ENCODE assay signal across 11 mouse cellular contexts in the genomic region with DNA sequence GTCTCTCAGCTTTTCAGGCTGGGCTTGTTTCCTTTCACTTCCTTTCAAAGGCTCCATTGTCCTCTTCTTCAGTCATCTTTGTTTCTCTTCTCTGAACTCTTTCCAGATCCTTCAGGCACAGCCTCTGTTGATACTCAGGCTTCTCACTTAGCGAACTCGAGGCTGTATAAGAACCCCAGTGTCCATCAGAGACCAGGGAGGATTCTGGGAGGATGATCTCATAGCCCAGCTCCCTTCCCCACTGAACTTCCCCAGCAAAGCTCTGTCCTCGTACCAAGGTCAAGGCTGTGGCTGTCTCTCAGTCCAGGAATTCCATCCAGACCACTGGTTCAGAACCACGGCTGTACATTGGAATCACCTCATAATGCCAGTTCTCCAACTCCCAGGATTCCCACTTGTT. TPM values are rescaled to one million over a fixed set of nuclear protein-coding genes. Genes with fewer than 3 reads are reported as not detected.
A peak's percentile ranks its signal among the peaks of the same experiment; 100 is the strongest.
DNase-seq lines count a peak whose midpoint lies in the region; ATAC-seq and TF ChIP-seq lines count a peak whose summit lies in the region.
"Had no signal": no experiment of that assay in that cellular context is flagged by ENCODE, and none has a peak within 500 bp of the region (broad histone marks: within the 10 kb centered on the region; RNA-seq: fewer than 3 reads in every experiment).

No protein-coding gene starts in this region.

- no peaks in the 10 kb centered on the region for H3K36me3 ChIP-seq in hindbrain, postnatal 0 days (ENCODE audit: insufficient read depth, low read length)
- H3K36me3 ChIP-seq in hindbrain, embryonic 14.5 days (replicated peaks; ENCODE audit: control insufficient read depth, insufficient read depth): no peaks in the 10 kb centered on the region
- H3K36me3 ChIP-seq in myocyte (ENCODE audit: control insufficient read depth, insufficient read depth): no peaks in the 10 kb centered on the region
- H3K36me3 ChIP-seq: hindbrain, embryonic 13.5 days had no signal

- WGBS in hindbrain, postnatal 0 days: 29% methylated on average over 4 of the region's 4 CpGs
- 33% methylated on average over 4 of the region's 4 CpGs for WGBS in hindbrain, embryonic 14.5 days

- no peak overlapping the region for H3K4me2 ChIP-seq in hindbrain, postnatal 0 days (ENCODE audit: low read depth, low read length)
- H3K4me2 ChIP-seq in hindbrain, embryonic 14.5 days (replicated peaks): no peak overlapping the region
- H3K4me2 ChIP-seq in myocyte (ENCODE audit: low read depth): peak overlapping the region; percentile 52
- H3K4me2 ChIP-seq: hindbrain, embryonic 13.5 days had no signal

- H3K27ac ChIP-seq in hindbrain, postnatal 0 days: no peak overlapping the region
- H3K27ac ChIP-seq in hindbrain, embryonic 14.5 days: no peak overlapping the region; the same call in 1 of the 2 replicates
- H3K27ac ChIP-seq: hindbrain, embryonic 13.5 days; layer of hippocampus, adult 2 months; liver, embryonic 14.5 days had no signal

- DNase-seq in hindbrain, postnatal 0 days (ENCODE audit: low spot score): peak; percentile 33
- no peak for DNase-seq in hindbrain, embryonic 14.5 days (ENCODE audit: low spot score)
- peak; percentile 91 for DNase-seq in Muller cell, postnatal 12 days (ENCODE audit: inconsistent ontology term)
- peak; percentile 39 for DNase-seq in adrenal gland, postnatal 25 days
- no peak for DNase-seq in gastrocnemius, adult 18-20 months (ENCODE audit: low spot score)
- no peak for DNase-seq in thymus, adult 18-20 months
- DNase-seq: cerebellum, adult 8-10 months had no signal

- no peak overlapping the region for H3K9ac ChIP-seq in hindbrain, postnatal 0 days (replicated peaks; ENCODE audit: low read length)
- H3K9ac ChIP-seq in hindbrain, embryonic 14.5 days: no peak overlapping the region
- H3K9ac ChIP-seq: hindbrain, embryonic 13.5 days; liver, embryonic 14.5 days had no signal

- H3K79me2 ChIP-seq in myocyte (ENCODE audit: control insufficient read depth, insufficient read depth): no peaks in the 10 kb centered on the region

- no peaks in the 10 kb centered on the region for H3K27me3 ChIP-seq in hindbrain, postnatal 0 days (ENCODE audit: insufficient read depth, low read length)
- H3K27me3 ChIP-seq in hindbrain, embryonic 14.5 days (ENCODE audit: control insufficient read depth, insufficient read depth, low read length): no peaks in the 10 kb centered on the region
- H3K27me3 ChIP-seq in myocyte (ENCODE audit: control insufficient read depth, insufficient read depth, insufficient read length): no peaks in the 10 kb centered on the region

- no peak for TF ChIP-seq POLR2A in myocyte (IDR thresholded peaks at IDR 0.05; ENCODE audit: insufficient read length, low read depth)

- H3K9me3 ChIP-seq in hindbrain, postnatal 0 days (ENCODE audit: low read length): no peaks in the 10 kb centered on the region
- no peaks in the 10 kb centered on the region for H3K9me3 ChIP-seq in hindbrain, embryonic 14.5 days (ENCODE audit: control insufficient read depth, low read length)
- H3K9me3 ChIP-seq: hindbrain, embryonic 13.5 days had no signal

- ATAC-seq in hindbrain, postnatal 0 days: peak; percentile 84
- ATAC-seq in hindbrain, embryonic 14.5 days (ENCODE audit: low FRiP score): no peak

- no peak overlapping the region for H3ac ChIP-seq in myocyte (ENCODE audit: control insufficient read depth, insufficient read length)

- no peak for TF ChIP-seq CTCF in hindbrain, postnatal 0 days (IDR thresholded peaks at IDR 0.05; ENCODE audit: low read depth)

- 0 out of 2 replicates have a peak, but pooled peaks cover 5% of the 10 kb centered on the region for H3K4me1 ChIP-seq in hindbrain, postnatal 0 days (ENCODE audit: insufficient read depth, low read length)
- H3K4me1 ChIP-seq in hindbrain, embryonic 14.5 days (replicated peaks; ENCODE audit: control insufficient read depth, insufficient read depth, low read length): peaks cover 12% of the 10 kb centered on the region

- H3K4me3 ChIP-seq in hindbrain, postnatal 0 days (ENCODE audit: low read length): no peak overlapping the region
- H3K4me3 ChIP-seq in hindbrain, embryonic 14.5 days (replicated peaks; ENCODE audit: low read length): no peak overlapping the region
- H3K4me3 ChIP-seq in myocyte: no peak overlapping the region
- H3K4me3 ChIP-seq: hindbrain, embryonic 13.5 days; layer of hippocampus, adult 2 months had no signal

TF ChIP-seq in myocyte, 11 proteins besides CTCF, POLR2A, EP300 and RAD21:
- TF ChIP-seq TCF3 (IDR thresholded peaks at IDR 0.05; ENCODE audit: insufficient read length, low read depth) (no peak), POLR2AphosphoS2 (IDR thresholded peaks at IDR 0.05; ENCODE audit: insufficient read length, low read depth) (no peak), MYOD1 (IDR thresholded peaks at IDR 0.05; ENCODE audit: control insufficient read depth in 1 of 3, insufficient read length in 2 of 3, low read depth in 2 of 3) (no peak), REST (IDR thresholded peaks at IDR 0.05; ENCODE audit: insufficient read depth, insufficient read length) (no peak), TCF12 (IDR thresholded peaks at IDR 0.05; ENCODE audit: insufficient read depth, poor library complexity, severe bottlenecking) (no peak), E2F4 (IDR thresholded peaks at IDR 0.05; ENCODE audit: insufficient read depth) (no peak), MYOG (IDR thresholded peaks at IDR 0.05; ENCODE audit: control insufficient read depth in 1 of 3, insufficient read depth in 1 of 3, insufficient read length in 2 of 3, low read depth in 2 of 3) (no peak)

RNA-seq across cellular contexts. Expression of a gene that starts 18.4 kb away (rescaled TPM):
- 0.37 and 0.90 TPM in 2 replicates for total RNA-seq in hindbrain, postnatal 0 days (2014; rRNA removed)
- polyA plus RNA-seq in hindbrain, postnatal 0 days (2015; fragmentation: Nextera tagmentation; extraction: Ambion mirVana): 0.89 and 1.00 TPM in 2 replicates
- polyA plus RNA-seq in hindbrain, embryonic 14.5 days (2014; fragmentation: Nextera tagmentation; extraction: Ambion mirVana): 1.4 and 2.0 TPM in 2 replicates
- 4.5 and 13.2 TPM in 2 replicates for total RNA-seq in adrenal gland, postnatal 25 days (2021)
- polyA plus RNA-seq in myocyte (2012; fragmentation: generic; extraction: Trizol): 0.16 TPM
- total RNA-seq in gastrocnemius, adult 18-20 months (2021): under 1 TPM; 0.78 to 0.98 TPM

RNA-seq across cellular contexts. Expression of a gene that starts 54.2 kb away (rescaled TPM):
- not detected in 2 replicates for total RNA-seq in hindbrain, postnatal 0 days (2014; rRNA removed)
- polyA plus RNA-seq in hindbrain, postnatal 0 days (2015; fragmentation: Nextera tagmentation; extraction: Ambion mirVana): 0.06 TPM in 1 of 2 replicates, not detected in the other
- polyA plus RNA-seq in hindbrain, embryonic 14.5 days (2014; fragmentation: Nextera tagmentation; extraction: Ambion mirVana): not detected in 2 replicates
- 0.18 TPM in 1 of 2 replicates, not detected in the other for total RNA-seq in adrenal gland, postnatal 25 days (2021)
- 0.01 TPM for polyA plus RNA-seq in myocyte (2012; fragmentation: generic; extraction: Trizol)
- 10 to 100 TPM in 1 of 2 experiments, 1 to 10 TPM in 1; 5.7 to 15.0 TPM for total RNA-seq in gastrocnemius, adult 18-20 months (2021)
- polyA plus RNA-seq: hindbrain, embryonic 13.5 days; liver, embryonic 14.5 days had no signal

Comparison
In these comparisons a context has a peak if more than half of its experiments do, and no peak if none do; other contexts are left out.
1. DNase-seq: peak in hindbrain, postnatal 0 days (single experiment), Muller cell, postnatal 12 days (single experiment) and adrenal gland, postnatal 25 days (single experiment); none in hindbrain, embryonic 14.5 days (single experiment), gastrocnemius, adult 18-20 months (single experiment) and thymus, adult 18-20 months (0 of 2).